Mouse (Mus musculus) brain, embryonic 18.5 days (tissue): Measurements from ENCODE around the gene Eef1a1.

Experiments used
- DNase-seq: peaks from one replicate; pipeline ENCODE4 v3.0.0-alpha.2; 2012; ENCODE audit warnings: low read depth, low spot score

Gene Eef1a1

GRCm38 (mm10) chr9:78477021-78477551, 11.9 kb downstream of the Eef1a1 start:
- DNase-seq: no peak

DNA sequence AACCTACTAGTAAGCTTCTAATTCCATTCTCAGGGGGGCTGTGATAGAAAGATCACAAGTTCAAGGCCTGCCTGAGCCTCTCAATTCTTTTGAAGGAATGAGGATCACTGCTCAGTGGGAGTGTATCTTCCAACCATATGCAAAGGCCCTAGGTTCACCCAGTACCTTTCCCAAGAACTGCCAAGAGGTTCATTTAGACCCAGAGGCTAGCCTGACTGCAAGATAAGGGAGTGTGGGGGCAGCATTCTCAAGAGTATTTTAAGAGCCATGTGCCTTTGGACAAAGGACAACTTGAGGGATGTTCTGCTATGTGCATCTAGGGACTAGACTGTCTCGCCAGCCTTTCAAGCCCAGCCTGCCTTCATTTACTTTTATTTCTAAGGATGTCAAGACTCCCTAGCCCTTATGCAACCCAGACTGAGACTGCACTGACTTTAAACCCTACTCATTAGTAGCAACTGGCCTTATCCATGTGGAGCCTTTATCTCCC, 12.4 kb downstream of the Eef1a1 start:
- DNase-seq: no peak

GRCm38 (mm10) chr9:78475873-78476272, 13.1 kb downstream of the Eef1a1 start:
- no peak for DNase-seq

- no peak for DNase-seq
Observed at GRCm38 (mm10) chr9:78475383-78475780, 13.6 kb downstream of the Eef1a1 start.

DNA sequence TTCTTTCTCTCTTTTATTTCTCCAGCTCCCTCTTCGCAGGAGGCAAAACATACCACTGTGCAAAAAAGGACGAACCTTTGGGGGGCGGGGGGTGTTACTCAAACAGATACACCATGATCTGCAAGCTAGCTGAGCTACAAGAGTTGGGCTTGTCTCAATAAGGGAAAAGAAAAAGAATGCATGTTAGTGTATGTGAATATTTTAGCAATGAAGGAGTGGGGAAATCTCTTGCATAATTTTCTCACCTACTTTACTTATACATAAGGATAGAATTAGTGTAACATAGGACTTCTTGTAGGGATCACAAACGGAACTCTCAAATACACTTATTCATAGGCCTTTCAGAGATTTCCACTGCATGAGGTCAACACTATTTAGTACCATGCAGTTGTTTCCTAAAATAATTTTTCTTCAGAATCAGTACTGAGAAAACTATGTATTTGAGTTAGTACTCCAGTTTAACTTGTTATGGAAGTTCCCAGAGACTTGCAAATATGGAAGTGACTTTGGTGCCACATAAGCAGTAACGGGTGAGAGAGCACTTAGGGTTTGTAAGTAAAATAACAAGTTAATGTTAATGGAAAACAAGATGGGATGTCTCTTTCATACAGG, 14.1 kb downstream of the Eef1a1 start:
- no peak for DNase-seq

- DNase-seq: no peak
Observed at GRCm38 (mm10) chr9:78474270-78474669, 14.7 kb downstream of the Eef1a1 start.

DNA sequence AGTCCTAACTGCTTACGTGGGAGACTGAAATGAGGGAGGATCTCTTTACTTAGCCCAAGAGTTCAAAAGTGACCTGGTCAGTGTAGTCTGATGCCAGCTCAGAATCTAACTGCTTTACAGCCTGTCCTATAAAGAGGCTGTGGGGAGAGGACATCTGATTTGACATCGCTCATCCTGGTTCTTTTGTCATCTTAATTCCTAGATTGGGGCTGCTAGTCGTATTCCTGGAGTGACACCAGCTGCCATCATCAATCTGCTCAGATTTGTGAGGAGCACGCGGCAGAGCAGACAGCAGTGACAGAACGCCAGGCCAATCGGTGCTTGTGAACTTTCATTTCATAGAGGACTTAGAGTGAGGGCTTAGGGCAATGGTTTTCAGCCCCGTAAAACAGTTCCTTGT, 15.4 kb downstream of the Eef1a1 start:
- no peak for DNase-seq

DNA sequence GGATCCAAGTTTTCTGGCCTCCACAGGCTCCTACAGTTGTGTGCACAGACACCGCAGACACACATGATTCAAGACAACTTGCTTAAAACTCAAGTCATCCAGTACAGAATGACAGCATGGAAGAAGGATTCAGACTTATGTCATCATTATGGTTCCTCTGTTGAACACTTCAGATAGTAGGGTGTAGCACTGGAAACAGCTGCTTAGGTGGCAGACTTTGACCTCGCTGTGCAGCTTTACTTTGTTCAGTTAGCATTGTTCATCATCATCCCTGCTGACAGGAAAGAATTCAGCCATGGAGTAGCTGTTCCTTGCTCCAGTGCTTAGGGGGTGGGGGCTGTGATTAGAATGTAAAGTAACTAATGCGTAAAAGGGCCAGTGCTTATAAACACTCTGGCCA, 23.2 kb downstream of the Eef1a1 start:
- no peak for DNase-seq

DNA sequence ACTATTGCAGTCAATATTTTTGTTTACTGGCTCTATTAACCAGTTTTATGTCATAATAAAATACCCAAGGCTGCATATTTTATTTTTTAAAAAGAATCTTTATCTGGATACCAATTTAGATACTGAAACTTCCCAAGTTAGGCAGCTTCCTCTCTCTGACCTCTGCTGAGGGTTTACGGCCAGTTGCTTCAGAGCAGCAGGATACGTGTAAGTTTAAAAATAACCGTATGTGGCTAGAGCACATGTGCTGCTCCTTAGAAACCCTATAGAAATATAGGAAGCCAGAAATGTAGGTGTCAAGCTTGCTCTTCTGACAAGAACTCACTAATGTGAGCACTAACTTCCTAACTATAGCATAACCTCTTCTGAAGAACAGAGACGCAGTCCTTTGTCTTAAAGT, 25.6 kb downstream of the Eef1a1 start:
- no peak for DNase-seq

DNA sequence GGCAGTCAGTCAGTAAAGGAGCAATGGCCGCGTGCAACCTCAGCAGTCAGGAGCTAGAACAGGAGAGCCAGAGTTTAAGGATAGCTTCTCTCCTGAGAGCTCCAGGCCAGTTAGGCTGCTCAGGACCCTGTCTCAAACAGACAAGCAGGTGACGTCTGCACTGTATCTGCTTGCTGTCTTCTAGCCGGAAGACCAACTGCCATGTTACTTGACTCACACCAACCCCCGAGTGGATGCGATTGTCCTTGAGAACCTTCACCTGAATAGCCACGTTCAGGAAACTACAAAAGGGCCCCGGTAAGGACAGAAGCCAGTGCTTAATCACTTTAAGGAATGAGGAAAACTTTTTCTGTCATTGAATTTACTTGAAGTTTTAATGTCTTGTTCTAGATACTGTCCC, 31.9 kb downstream of the Eef1a1 start:
- DNase-seq: no peak

- DNase-seq: no peak
Observed at GRCm38 (mm10) chr9:78451382-78451781, 37.6 kb downstream of the Eef1a1 start.

DNA sequence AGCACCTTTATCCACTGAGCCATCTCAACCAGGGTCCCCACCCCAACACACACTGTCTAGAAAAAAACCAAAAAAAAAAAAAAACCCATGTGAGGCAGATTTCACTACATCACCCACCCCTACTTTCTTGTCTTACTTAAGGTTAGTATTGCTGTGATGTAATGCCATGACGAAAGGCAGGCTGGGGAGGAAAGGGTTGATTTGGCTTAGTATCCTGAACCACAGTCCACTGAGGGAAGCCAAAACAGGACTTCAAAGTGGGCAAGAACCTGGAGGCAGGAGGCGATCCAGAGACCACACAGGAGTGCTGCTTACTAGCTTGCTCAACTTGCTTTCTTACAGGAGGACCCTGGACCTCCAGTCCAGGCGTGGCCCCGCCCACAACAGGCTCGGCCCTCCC, 38.5 kb downstream of the Eef1a1 start:
- DNase-seq: no peak

- peak; percentile 81 for DNase-seq
Observed at GRCm38 (mm10) chr9:78447973-78448873, 40.7 kb downstream of the Eef1a1 start, which contains the start of the genes Mto1 and Gm17324. Gene Mto1, plus strand, starts transcription at chr9:78448208. Gene Gm17324, minus strand, starts transcription at chr9:78448786.

DNA sequence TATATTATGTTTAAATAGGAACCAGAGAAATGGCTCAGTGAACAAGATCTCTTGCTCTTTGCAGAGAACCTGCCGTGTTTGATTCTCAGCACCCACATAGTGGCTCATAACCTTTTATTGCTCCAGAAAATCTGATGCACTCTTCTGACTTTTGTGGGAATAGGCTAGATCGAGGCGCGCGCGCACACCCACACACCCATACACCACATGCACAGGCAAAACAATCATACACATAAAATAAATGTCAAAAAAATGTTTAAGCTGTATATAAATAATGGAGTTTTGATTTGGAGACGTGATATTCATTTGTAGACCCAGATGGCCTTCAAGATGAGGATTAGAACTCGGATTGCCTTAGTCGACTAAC, 41.4 kb downstream of the Eef1a1 start:
- no peak for DNase-seq

DNA sequence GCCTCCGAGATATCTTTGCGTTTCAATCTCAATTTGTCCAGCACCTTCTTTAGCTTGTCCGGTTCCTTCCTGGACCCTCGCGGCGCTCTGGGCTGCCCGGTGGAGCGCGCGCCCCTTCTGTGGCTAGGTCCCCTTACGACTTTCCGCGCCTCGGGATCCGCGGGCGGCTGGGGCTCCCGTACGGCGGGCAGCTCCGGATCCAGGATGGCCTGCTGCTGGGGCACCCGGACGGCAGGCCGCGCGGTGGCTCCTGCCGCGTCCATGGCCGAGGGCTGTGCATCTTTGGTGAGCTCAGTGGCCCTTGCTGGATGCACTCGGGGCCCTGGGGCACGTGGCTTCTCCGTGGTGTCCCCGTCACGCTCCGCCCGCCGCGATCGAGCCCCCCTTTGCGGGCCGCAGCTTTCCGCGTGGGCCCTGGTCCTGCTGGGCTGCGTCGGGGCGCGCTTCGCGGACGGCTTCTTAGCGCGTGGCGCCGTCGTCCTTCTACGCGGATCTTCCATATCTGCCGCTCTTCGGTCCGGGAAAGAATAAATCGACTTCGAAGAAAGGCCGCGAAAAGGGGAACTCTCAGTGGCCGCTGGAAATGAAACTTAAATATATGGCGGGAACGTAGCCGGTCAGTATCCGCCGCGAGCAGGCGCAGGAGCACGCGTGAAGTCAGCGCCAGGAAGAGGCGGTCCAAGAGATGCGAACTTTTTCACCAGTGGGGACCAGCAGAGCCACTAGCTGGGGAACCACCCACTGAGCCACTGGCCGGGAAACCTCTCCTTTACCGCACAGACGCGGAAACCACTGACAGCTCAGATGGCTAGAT, 46.2 kb downstream of the Eef1a1 start, which contains the start of gene Cgas:
Gene Cgas, minus strand, starts transcription at position 659 of the 814 bp plus-strand sequence.
- no peak for DNase-seq

DNA sequence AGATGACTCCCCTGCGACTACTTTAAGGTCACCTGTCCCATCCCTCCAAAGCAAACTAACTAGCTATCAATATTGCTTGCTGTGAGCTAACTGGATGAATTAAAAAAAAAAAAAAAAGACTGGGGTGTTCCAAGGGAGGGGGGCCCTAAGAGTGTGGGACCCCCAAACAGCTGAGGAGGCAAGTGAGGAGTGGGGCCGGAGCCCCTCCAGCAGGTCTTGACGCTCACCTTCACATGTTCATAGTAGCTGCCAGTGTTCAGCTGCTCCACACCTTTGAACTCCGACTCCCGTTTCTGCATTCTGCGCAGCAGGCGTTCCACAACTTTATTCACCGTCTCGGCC, 46.7 kb downstream of the Eef1a1 start:
- DNase-seq: no peak

DNA sequence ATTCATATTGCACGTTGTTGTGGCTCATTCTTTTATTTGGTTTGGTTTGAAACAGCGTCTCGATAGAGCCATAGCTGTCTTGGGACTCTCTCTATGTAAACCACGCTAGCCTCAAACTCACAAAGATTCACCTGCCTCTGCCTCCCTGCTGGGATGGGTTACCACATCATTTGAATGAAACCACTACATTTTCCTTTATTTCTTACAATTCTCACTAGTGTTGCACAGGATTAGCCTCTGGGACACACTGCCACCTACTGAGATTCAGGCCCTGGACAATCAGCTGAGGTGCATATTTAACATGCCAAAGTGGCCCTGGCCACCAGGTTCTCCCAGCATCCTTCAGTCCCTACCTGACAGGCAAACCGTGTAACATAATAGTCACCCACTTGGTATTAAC, 49.5 kb downstream of the Eef1a1 start:
- DNase-seq: no peak

GRCm38 (mm10) chr9:78432471-78432870, 56.5 kb downstream of the Eef1a1 start:
- no peak for DNase-seq

- DNase-seq: no peak
Observed at GRCm38 (mm10) chr9:78430486-78430885, 58.5 kb downstream of the Eef1a1 start.

DNA sequence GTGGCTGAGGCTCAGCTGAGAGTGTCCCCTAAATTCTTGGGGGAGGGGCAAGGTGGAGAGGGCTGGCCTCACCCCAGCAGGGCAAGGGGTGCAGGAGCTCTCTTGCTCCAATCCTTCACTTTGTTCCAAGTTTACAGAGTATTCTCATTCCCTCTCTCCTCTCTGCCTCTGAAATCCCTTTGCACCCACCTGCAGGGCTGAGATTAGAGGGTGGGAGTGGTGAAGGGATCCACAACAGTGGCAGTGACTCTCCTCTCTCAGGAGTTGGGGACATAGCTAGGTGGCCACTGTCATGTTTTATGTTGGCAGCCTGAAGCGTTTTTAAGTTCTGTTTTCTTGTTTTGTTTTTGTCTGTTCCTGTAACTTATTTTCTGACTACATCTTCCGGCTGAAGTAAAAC, 59.4 kb downstream of the Eef1a1 start:
- DNase-seq: no peak

GRCm38 (mm10) chr9:78428870-78429432, 60.0 kb downstream of the Eef1a1 start:
- no peak for DNase-seq
